In the genomic region with DNA sequence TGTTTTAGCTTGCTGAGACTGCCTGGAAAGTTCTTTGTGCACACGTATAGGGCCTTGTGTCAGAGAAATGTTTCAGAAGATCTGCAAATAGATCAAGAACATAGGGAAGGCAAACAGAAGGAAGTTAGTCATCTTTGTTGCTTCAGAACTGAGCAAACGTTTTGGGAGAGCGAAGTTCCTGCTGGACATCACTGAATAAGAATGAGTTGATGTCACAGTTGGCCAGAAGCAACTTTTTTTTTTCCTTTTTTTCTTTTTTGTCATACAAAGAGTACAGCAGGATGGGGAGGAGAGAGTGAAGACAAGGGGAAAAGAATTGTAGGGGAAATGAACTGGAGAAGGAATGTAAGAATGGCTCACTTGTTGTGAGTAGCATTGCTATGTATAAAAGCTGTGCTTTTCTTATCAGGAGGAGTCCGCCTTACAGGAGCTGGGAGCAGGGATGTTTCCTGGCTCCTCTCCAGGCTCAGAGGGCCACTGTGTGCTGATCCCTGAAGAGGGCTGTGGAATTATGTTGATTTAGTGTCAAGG, we compare ENCODE assay signal across 10 mouse cellular contexts. TPM values are rescaled to one million over a fixed set of nuclear protein-coding genes. Genes with fewer than 3 reads are reported as not detected.
DNase-seq lines count a peak whose midpoint lies in the region; ATAC-seq lines count a peak whose summit lies in the region.
"Had no signal": no experiment of that assay in that cellular context is flagged by ENCODE, and none has a peak within 500 bp of the region (broad histone marks: within the 10 kb centered on the region; RNA-seq: fewer than 3 reads in every experiment).

No protein-coding gene starts in this region.

- ATAC-seq in lung, embryonic 16.5 days (ENCODE audit: low read depth) = peak; percentile 65; the same call in 1 of the 2 replicates
- no peak for ATAC-seq in monocyte, adult 5-6 weeks (replicated peaks; ENCODE audit: insufficient number of reproducible peaks, low FRiP score, low TSS enrichment, poor library complexity, severe bottlenecking)
- ATAC-seq: liver, postnatal 0 days had no signal

- no peak overlapping the region for H3K4me3 ChIP-seq in lung, embryonic 16.5 days (ENCODE audit: low read length)
- H3K4me3 ChIP-seq: embryonic facial prominence, embryonic 13.5 days had no signal

- no peak overlapping the region for H3K9ac ChIP-seq in lung, embryonic 16.5 days (ENCODE audit: low read length)
- H3K9ac ChIP-seq: embryonic facial prominence, embryonic 13.5 days; liver, postnatal 0 days had no signal

- no peaks in the 10 kb centered on the region for H3K36me3 ChIP-seq in lung, embryonic 16.5 days (ENCODE audit: control insufficient read depth, insufficient read depth, low read length)
- H3K36me3 ChIP-seq: embryonic facial prominence, embryonic 13.5 days had no signal

- 23% methylated on average over 4 of the region's 4 CpGs for WGBS in lung, embryonic 16.5 days

- H3K4me2 ChIP-seq in lung, embryonic 16.5 days (ENCODE audit: low read depth, low read length) = no peak overlapping the region
- H3K4me2 ChIP-seq: embryonic facial prominence, embryonic 13.5 days had no signal

- DNase-seq in adrenal gland, adult (ENCODE audit: inconsistent age in 2 of 2, low spot score in 1 of 2) = peak; percentile 61 to 80
- DNase-seq in adrenal gland, adult 8-10 months = no peak
- DNase-seq in urinary bladder, postnatal 14 days (ENCODE audit: low spot score) = peak; percentile 27
- DNase-seq in urinary bladder, postnatal 10 days (ENCODE audit: low spot score) = no peak
- DNase-seq in spleen, adult 12 weeks (ENCODE audit: low spot score) = no peak
- DNase-seq in layer of hippocampus, adult 18-20 months (ENCODE audit: low spot score in 2 of 2) = no peak
- DNase-seq: liver, postnatal 0 days had no signal

- no peaks in the 10 kb centered on the region for H3K9me3 ChIP-seq in lung, embryonic 16.5 days (ENCODE audit: control insufficient read depth, low read length)
- H3K9me3 ChIP-seq: embryonic facial prominence, embryonic 13.5 days had no signal

- H3K27me3 ChIP-seq in lung, embryonic 16.5 days (ENCODE audit: control insufficient read depth, insufficient read depth, low read depth, low read length) = no peaks in the 10 kb centered on the region
- H3K27me3 ChIP-seq: embryonic facial prominence, embryonic 13.5 days had no signal

- peaks cover 7% of the 10 kb centered on the region for H3K4me1 ChIP-seq in lung, embryonic 16.5 days (replicated peaks; ENCODE audit: control insufficient read depth, insufficient read depth, low read length)
- H3K4me1 ChIP-seq: embryonic facial prominence, embryonic 13.5 days had no signal

- 0 out of 2 replicates have a peak overlapping the region, but pooled peaks have one; percentile 12 for H3K27ac ChIP-seq in lung, embryonic 16.5 days (ENCODE audit: low read length)
- H3K27ac ChIP-seq: embryonic facial prominence, embryonic 13.5 days had no signal

RNA-seq across cellular contexts. Expression of gene Borcs5, which starts 31.6 kb away (rescaled TPM):
- 10 to 100 TPM; 18.4 to 25.8 (median 23.1) TPM for total RNA-seq in adrenal gland, adult 8-10 months (2022)
- 13.9 and 16.1 TPM in 2 replicates for polyA plus RNA-seq in lung, embryonic 16.5 days (2015; fragmentation: Nextera tagmentation; extraction: Ambion mirVana)
- total RNA-seq in monocyte, adult 5-6 weeks (2017) = 6.4 to 10.1 TPM (median 10.1 TPM) in 3 replicates
- total RNA-seq in layer of hippocampus, adult 18-20 months (2021) = 10 to 100 TPM; 38.1 to 43.7 TPM

RNA-seq across cellular contexts. Expression of gene Mansc1, which starts 38.7 kb away (rescaled TPM):
- 10 to 100 TPM in 1 of 4 experiments, 1 to 10 TPM in 3; 5.4 to 10.2 (median 7.8) TPM for total RNA-seq in adrenal gland, adult 8-10 months (2022)
- 8.4 and 9.8 TPM in 2 replicates for polyA plus RNA-seq in lung, embryonic 16.5 days (2015; fragmentation: Nextera tagmentation; extraction: Ambion mirVana)
- total RNA-seq in monocyte, adult 5-6 weeks (2017) = 0.68 to 1.8 TPM (median 0.96 TPM) in 3 replicates
- 1 to 10 TPM; 8.2 to 8.8 TPM for total RNA-seq in layer of hippocampus, adult 18-20 months (2021)

Comparison
In these comparisons a context has a peak if more than half of its experiments do, and no peak if none do; other contexts are left out.
1. DNase-seq: peak in adrenal gland, adult (2 of 2) and urinary bladder, postnatal 14 days (single experiment); none in adrenal gland, adult 8-10 months (single experiment), urinary bladder, postnatal 10 days (single experiment), spleen, adult 12 weeks (single experiment) and layer of hippocampus, adult 18-20 months (0 of 2).